Mouse (Mus musculus) megakaryocyte-erythroid progenitor cell, adult 5 weeks (primary cell): ENCODE data around the gene Gpr15. TPM values are rescaled to one million over a fixed set of nuclear protein-coding genes. Genes with fewer than 3 reads are reported as not detected.

ENCODE experiments used
- polyA plus RNA-seq: library from polyadenylated mRNA; stranded (reverse); fragments of >175 nt; gene quantifications from 2 replicates; pipeline ENCODE4 v1.2.3, GENCODE M21; 2012

Gene Gpr15
- not detected in 2 replicates for polyA plus RNA-seq

DNA sequence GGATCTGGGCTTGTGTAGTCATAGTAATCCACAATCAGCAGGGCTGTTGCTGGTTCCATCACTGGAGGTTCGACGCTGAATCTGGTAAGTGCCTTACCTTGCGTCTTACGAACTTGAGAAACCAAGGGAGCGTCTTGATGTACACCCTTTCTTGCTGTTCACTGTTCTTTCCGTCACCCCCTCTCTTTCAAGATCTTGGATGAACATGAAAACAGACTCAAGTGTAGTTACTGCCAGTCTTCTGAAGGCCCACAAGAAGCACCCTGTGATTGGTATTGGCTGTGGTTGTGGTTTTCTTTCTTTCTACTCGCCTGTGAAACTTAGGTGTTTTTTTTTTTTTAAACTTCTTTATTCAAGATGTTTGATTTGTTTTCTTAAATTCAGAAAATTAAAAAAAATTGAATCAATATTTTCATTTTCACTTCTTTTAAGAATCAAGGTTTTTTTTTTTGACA is at the start of gene Gpr15:
TSS of gene Gpr15 (minus strand) at position 405 of the 455 bp plus-strand sequence.

DNA sequence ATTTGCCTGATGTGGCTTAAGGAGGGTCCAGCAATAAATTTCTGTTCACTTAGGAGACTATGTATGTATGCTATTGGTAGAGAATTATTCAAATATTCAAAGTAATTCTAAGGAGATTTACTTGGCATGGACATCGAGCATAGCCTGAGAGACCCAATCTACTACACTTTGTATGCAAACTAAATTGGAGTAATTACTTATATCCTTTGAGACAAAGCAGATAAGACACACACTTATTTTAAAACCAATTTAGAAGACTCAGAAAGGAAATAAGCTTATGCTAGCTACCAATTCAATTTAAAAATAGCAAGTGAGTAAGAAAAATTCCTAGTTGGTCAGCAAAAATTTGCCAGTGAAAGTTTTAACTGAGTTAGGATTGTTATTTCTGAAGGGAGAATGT is 44.2 kb upstream of the Gpr15 start, which contains the start of gene Olfr172:
TSS of gene Olfr172 (minus strand) at position 101 of the 400 bp plus-strand sequence.

DNA sequence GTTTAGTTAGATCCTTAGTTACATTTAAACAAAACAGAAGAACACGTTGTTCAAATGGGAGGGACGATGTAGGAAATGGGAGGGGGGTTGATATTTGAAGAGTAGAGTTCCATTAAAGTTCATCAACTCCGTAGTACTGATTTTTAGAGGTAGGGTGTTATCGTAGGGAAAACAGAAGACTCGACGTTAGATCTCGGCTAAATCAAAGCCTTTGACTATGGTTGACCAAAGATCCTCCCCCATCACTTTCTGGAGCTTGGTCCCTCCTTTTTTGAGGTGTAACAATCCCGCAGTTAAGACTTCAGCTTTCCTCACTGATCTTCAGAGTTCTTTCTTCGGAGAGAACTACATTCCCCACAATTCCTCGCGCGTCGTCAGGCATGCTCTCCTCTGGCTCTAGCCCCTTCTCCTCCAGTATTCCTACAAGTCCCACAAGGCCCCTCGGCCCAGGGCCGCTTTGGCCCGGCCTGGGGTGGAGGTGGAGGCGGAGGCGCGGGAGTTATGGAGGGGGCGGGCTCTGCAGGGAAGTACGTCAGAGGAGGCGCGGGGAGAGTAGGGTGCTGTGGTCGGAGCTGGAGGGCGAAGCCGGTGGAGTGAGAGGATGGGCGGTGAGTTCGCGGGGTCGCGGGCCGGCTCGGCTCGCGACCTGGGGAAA is 8.7 kb upstream of the Gpr15 start, which contains the start of gene Cldnd1:
TSS of gene Cldnd1 (plus strand) at position 434 of the 655 bp plus-strand sequence.

DNA sequence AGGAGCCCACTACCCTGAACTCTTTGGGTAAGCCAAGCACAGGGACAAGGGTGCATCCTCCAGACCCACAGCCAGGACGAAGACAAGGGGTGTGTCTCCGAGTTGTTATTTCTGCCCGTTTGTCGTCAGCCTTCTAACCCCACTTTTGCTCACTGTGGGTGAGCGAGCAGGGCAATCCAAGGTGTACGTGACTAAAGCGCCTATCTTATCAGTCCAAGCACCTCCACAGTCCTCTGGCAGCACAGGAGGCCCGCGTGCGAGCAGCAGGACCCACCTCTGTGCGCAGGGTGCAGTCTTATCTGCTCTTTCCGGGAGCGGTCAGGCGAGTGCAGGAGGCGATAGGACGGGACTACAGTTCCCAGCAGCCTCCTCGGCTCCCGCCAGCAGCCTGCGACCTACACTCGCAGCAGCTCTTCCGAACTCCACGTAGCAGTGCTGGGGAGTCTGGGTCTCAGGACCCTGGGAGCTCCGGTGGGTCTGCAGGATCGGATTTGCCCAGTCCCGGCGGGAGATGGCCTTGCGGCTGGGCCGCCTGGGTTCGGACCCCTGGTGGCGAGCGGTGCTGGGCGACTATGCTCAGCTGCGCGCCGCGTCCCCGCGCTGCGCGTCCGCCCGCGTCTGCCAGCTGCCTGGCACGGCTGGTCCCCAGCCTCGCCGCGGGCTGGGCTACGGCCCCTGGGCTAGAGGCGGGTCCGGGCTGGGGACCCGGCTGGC is 48.8 kb downstream of the Gpr15 start, which contains the start of gene Cpox:
TSS of gene Cpox (plus strand) at position 376 of the 714 bp plus-strand sequence.

Other genes starting within 250 kb of the Gpr15 start
- gene St3gal6, start 194.8 kb downstream of the Gpr15 start, polyA plus RNA-seq: 5.4 and 6.1 TPM in 2 replicates
- gene Gm813, start 102.1 kb downstream of the Gpr15 start, polyA plus RNA-seq: not detected in 2 replicates
- not detected in 2 replicates for gene E330017A01Rik, start 80.3 kb downstream of the Gpr15 start, polyA plus RNA-seq
- 22.4 and 29.8 TPM in 2 replicates for gene Cpox, start 48.8 kb downstream of the Gpr15 start, polyA plus RNA-seq
- gene Cldnd1, start 8.8 kb upstream of the Gpr15 start, polyA plus RNA-seq: 3.1 and 3.6 TPM in 2 replicates
- gene Olfr172, start 44.1 kb upstream of the Gpr15 start, polyA plus RNA-seq: not detected in 2 replicates
- gene Olfr173, start 81.2 kb upstream of the Gpr15 start, polyA plus RNA-seq: 0.07 TPM in 1 of 2 replicates, not detected in the other
- gene Olfr175-ps1, start 107.7 kb upstream of the Gpr15 start, polyA plus RNA-seq: not detected in 2 replicates
- not detected in 2 replicates for gene Olfr177, start 155.7 kb upstream of the Gpr15 start, polyA plus RNA-seq
- gene Olfr178, start 173.0 kb upstream of the Gpr15 start, polyA plus RNA-seq: not detected in 2 replicates
- gene Olfr181, start 209.7 kb upstream of the Gpr15 start, polyA plus RNA-seq: not detected in 2 replicates
- gene Olfr180, start 210.3 kb upstream of the Gpr15 start, polyA plus RNA-seq: not detected in 2 replicates